Mouse (Mus musculus) testis, postnatal 10 days (tissue): ENCODE data around the gene Sigirr.

ENCODE experiments used
- DNase-seq: peaks from one replicate; pipeline ENCODE4 v3.0.0; 2021; ENCODE audit warnings: low spot score

Gene Sigirr

DNA sequence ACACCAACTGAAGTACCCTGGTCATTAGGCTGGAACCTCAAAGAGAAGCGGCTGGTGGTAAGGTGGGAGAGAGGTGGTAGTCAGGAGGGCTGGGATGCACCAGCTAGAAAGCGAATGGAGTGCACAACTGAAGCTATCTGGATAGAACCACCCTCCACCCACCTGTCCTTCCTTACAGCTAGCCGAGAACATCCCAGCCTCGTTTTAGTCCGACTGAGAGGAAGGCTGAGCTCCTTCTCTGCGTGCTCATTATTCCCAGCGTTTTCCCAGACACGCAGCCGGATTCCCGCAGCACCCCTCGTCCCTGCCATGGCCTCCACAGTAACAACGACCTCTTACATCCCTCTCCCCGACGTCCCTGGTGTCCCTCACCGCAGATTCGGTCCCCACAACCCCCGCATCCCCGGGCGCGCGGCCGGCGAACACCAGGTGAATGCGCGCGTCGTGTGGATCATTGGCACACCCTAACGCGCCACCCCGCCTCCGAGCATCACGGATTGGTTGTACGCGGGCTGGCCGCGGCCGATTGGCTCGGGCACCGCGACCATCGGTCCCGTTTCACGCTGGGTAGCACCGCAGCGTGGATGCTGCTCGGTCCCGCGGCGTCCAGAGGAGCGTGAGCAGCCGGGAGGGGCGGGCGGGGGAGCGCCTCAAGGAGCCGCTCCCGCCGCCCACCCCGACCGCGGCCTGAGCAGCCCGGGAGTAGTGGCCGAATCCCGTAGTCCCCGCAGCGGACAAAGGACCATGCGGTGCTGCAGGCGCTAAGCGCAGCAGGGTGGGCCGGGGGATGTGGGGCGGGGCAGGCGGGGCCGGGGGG lies 39.7 kb downstream of the Sigirr start, which contains the start of gene B4galnt4:
Gene B4galnt4, plus strand, starts transcription at position 679 of the 817 bp plus-strand sequence.
- DNase-seq = peak; percentile 73

DNA sequence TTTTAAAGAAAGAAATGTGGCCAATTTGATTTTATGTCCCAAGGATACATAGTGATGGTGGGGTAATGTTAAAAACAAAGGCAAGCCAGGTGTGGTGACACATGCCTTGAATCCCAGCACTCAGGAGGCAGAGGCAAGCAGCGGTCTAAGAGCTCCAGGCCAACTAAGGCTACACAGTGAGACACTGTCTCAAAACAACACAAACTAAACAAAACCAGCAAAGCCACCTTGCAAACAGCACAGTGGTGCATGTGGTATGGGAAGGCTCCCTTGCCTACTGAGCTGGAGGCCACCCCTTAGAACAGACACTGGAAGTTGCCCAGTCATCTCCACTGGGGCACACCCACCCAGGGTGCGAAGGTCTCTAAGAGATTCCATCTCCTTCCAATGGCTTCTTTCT lies 40.4 kb downstream of the Sigirr start:
- no peak for DNase-seq

DNA sequence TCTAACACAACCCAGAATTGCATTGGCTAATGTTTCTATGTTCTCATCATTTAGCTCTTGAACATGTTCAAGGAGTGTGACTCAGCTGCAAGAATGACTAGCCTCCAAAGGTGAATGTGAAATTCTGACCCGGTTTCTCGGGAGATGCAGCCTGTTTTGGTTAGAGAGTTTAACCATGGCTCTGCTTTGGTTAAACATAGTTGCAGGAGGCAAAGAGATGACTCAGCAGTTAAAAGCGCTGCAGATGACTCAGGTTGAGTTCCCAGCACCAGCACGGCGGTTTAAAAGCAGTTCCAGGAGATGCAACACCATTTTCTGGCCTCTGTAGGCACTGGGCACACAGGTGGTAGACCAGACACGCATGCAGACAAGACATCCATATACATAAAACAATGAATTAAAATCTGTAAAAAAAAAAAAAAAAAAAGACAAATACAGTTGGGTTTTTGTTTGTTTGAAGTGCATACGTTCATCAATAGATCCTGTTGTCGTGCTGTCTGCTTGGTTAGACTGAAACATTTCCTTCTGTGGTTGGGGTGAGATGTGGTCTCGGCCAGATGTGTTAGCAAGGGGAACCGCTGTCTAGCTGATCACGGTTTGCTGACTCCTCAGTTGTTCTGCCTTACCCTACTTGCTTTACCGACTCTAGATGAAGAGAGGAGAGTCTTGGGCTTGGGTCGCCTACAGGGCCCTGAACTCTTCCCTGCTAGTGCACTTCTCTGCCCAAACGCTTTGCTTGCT lies 41.6 kb downstream of the Sigirr start:
- DNase-seq = no peak

DNA sequence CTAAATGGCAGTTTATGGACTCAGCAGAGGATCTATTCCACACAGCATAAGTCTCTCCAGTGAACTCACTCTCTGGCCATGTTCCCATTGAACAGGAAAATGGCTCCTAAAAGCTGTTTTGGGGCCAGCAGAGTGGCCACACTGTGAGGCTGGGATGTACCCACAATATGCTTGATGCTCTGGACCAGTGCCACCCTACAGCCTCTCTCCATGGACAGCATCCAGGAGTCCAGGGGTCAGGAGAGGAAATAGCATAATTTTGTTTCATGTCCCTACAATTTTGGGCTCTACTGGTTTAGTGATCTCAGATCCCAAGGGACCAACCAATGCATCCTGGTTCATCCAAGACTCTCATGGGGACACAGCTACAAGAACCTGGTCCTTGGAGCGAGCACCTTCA lies 42.8 kb downstream of the Sigirr start:
- DNase-seq = no peak

DNA sequence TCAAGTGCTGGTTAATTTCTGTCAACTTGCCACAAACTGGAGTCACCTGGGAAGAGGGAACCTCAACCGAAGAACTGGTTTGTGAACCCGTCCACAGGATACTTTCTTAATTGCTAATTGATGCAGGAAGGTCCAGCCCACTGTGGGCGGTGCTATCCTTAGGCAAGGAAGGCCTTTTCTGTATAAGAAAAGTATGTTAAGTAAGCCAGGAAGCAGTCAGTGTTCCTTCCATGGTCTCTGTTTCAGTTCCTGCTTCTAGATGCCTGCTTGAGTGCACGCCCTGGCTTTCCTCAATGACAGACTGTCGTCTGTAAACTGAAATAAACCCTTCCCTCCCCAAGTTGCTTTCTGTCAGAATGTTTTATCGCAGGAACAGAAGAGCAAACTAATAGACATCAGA lies 43.4 kb downstream of the Sigirr start:
- DNase-seq = no peak

DNA sequence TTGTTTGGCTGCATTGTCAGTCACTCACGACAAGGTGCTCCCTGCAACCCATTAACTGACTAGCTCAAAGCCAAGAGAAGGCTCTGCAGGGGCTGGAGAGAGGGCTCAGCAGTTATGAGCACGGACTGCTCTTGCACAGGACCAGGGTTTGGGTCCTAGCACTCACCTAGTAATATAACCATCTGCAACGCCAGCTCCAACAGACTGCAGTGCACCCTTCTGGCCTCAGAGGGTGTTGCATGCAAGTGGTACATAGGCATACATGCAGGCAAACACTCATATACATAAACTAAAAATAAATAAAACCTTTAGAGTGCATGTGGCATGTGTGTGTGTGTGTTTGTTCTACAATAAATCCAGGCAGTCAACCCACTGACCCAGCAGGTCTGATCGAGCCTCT lies 44.6 kb downstream of the Sigirr start:
- no peak for DNase-seq

DNA sequence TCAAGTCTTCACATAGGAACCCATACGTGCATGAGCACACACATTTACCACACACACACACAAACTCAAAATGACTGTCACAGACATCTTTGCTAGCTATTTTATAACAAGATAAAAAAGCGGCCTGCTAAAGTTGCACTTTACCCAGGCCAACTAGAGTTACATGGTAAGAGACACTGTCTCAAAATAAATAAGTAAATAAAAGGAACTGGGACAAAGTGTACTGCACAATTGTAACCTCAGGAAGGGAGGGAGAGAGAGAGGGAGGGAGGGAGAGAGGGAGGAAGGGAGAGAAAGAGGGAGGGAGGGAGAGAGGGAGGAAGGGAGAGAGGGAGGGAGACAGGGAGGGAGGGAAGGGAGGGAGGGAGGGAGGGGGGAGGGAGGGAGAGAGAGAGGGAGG lies 48.0 kb downstream of the Sigirr start:
- no peak for DNase-seq

DNA sequence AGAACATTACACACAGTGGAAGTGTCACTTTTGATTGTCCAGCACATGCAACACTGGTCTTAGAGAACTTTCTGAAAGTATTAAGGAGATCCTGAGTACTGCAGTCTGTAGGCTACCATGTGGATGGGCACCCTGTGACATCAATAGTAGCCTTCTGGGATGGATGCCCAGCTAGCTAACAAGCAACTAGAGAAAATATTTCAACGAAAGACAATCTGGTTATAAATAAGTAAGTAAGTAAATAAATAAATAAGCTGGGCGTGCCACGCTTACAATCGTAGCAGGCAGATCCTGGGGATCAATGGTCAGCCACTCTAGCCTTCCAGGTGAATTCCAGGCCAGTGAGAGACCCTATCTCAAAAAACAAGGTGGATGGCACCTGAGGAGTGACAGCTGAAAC lies 48.4 kb downstream of the Sigirr start:
- DNase-seq = no peak

DNA sequence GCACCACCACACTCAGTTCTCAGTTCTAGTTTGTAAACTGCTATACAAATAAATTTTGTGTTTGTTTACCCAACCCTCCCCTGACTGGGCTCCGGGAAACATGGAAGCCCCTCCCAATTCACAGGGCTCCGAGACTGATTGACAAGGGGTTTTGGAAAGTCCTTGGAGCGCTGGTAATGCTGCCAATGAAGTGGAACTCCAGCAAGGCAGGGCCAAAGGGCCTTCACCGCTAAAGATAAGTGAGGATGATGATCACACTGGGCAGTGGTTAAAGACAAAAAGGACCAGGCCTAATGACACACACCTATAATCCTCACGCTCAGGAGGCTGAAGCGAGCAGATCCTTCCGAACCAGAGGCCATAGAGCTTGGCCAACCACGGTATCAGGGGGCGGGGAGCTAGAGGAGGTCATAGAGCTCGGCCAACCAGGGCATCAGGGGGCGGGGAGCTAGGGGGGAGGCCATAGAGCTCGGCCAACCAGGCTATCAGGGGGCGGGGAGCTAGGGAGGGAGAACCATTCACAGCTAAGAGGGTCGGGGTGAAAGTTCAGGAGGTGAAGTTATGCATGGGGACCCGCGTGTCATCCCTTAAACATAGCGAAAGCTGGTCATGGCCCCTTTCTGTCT lies 49.2 kb downstream of the Sigirr start:
- DNase-seq = no peak

DNA sequence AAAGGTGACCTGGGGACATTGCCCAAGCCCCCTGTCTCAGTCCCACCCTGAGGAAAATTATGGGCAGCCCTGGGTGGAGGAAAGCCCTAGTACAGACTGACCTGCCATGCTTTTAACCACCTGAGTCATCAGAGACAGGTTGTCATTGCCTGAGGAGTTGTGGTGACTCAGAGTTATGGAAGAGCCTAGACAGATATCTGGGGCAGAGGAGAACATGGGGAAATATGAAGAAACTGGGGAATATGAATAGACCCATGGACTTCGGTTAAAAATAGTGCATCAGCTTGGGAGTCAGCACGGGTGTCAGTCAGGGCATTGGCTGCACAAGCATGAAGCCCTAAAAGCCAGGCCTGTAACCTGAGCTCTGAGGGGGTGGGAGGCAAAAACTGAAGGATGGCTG lies 51.0 kb downstream of the Sigirr start:
- DNase-seq = no peak

DNA sequence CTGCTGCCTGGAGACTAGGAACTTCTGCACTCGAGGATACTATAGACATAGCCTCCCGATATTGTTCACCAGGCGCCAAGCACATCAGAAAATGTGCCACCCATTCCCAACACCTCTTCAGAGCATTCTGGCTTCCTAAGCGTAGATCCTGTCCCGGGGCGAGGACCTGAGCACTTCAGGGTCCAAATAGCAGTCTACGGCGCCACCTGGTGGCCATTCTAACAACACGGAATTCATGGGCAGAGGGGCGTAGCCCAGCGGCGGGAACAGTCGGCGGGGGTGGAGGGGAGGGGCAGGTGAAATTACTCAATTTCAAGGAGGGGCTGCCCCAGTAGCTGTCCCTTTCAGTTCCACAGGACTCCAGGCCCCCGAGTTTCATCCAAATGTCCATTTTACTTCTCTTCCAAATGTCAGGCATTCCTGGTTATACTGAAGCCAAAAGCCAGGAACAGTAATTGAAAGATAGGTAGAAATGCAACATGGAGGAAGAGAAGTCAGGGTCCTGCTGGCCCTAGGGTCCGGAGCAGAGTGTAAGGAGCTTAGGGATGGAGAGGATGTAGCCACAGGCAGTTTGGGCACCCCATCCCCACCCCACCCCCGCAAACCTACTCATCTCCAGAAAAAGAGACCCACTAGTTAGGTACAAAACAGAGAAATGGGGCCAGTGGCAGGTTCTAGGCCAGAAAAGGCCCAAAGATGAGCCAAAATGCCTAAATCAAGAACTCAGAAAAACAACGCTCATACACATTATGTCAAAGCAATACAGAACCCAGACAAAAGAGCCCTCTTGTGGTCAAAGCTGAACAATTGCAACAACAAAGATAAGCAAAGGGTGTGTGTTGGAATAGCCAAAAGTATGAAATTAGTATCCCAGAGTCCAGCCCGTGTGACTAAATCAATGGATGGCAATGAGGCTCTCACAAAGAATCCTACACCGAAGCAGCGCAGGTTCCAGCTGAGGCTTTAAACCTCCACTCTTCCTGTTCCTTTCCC lies 51.9 kb downstream of the Sigirr start:
- DNase-seq = peak; percentile 95

DNA sequence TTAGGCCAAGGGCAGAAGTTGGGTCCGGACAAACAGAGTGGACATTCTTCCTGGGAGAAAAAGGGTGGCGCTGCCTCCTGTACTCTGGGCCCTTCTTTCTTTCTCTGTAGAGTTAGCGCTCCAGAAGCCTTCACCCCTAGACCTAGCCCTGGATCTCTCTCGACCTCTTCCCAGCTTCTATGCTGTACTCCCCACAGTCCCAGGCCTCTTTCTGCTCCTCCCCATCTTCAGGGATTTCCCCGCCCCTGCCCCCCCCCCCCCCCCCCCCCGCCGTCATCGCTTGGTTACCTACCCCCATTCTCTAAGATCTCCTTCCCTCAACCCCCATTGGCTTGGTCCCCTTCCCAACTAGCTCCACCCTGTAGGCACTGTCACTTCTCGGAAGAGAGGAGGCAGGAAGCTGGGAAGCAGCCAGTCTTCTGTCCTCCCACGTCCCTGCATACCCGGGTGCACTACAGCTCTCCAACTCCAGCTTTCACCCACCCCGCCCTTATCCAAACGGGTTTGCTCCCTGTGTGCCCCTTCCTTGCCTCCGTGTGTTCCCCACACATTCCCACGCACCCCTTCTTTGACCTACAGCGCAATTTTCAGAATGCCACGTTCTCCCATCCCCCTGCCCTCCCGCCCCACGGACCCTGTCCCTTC lies 52.7 kb downstream of the Sigirr start:
- peak; percentile 75 for DNase-seq

DNA sequence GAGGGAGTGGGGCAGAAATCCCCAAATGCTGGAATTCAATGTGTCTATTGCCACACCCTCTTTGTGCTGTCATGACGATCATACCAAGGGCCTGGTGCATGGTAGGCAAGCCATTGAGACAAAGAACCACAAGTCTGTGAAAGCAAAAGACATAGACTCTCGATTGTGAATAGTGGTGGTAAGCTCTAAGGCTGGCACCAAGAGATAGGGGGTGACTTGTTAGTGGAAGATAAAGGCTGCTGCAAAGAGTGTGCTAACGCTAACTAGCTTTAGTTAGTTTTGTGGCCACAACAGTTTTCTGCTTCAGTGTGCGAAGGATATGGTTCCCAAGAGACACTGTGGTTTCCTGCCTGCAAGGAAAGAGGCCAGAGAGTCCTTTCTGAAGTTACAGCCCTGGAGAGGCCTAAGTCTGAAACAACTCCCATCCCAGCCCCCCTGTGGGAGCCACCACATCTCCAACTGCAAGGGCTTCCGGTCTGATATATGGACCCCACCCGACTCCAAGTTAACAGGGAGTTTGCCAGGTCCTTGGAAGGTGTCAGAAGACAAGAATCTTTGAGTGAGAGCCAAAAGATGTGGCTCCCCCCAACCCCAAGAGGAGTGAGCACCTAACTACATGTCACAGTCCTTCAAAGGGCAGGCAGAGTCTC lies 53.3 kb downstream of the Sigirr start:
- no peak for DNase-seq

DNA sequence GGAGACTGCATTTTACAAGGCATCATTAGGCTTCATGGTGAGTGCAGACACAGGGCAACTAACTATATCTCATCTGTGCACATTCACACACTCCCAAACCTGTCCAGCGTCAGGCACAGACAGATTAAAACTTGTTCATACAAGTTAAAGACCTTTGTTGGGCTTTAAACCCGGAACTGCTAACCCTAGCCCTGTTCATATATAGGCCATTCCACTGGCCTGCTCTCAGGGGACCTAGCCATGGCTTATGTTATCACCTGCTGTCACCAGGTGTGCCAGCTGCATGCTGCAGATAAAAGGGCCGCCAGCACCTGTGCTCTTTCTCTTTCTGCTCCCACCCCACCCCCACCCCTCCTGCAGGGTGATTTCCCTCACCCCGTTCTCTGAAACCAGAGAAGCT lies 57.8 kb downstream of the Sigirr start:
- no peak for DNase-seq

DNA sequence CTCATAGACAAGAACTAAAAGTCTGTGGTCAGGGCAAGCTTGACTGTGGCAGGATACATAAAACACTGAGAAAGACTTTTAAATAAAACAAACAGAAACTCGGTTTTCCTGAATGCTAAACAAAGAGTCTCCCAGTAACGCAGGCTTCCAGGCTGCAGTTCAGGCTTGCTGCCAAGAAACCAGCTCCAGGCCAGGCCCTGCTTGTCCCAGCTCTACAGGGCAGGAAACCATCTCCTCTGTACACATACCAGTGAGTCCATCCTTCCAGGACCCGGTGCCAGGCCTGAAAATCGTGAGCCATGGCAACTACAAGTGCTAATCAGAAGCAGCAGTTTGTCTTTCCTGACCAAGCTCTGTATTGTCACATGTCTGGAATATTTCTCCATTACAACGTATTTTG lies 58.7 kb downstream of the Sigirr start:
- peak; percentile 76 for DNase-seq
